Mouse (Mus musculus) cortical plate, adult 2 months (tissue): ENCODE data around the gene Zdhhc5.

Source experiments
- CTCF ChIP-seq: fragments of 200-500 bp; IDR thresholded peaks from 2 replicates; pipeline ENCODE4 v1.5.1; 2011; ENCODE audit warnings: mild to moderate bottlenecking, control low read depth, low read length; ENCODE audit not compliant: insufficient read depth; ENCODE audit errors: extremely low read depth
- POLR2A ChIP-seq: fragments of 200-500 bp; IDR thresholded peaks from 2 replicates; pipeline ENCODE4 v1.6.1; 2011; ENCODE audit warnings: mild to moderate bottlenecking, low read length, control low read depth; ENCODE audit not compliant: insufficient read depth; ENCODE audit errors: extremely low read depth

DNA sequence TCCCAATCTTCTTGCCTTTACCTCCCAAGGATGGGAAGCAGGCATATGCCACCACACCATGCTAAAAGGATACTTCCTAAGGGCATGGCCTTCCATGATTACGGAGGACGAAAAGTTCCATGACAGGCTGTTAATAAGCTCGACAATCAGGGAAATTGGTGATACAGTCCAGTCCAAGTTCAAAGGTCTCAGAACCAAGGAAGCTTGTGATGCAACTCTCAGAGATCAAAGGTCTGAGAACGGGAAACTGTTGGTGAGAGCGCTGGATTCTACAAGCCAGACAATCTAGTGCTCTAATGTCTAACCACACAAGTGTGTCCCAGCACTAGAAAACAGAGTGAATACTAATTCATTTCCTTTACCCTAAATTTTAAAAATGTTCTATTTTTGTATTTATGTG, 41.3 kb upstream of the Zdhhc5 start:
- TF ChIP-seq CTCF (no peak), POLR2A (no peak)
